Mouse (Mus musculus) brain, adult 2 months (tissue): Measurements from ENCODE around the gene 4921536K21Rik.
"Not testable (repeated sequence)": the region's sequence is repeated elsewhere in the genome, so short reads cannot be mapped to it uniquely, and the experiment has no call there.

ENCODE experiments used
- DNase-seq: peaks from one replicate; pipeline ENCODE4 v3.0.0; 2011; ENCODE audit warnings: low read depth, low spot score

The 4921536K21Rik gene

GRCm38 (mm10) chr11:3911440-3911839 lies 16.5 kb upstream of the 4921536K21Rik start:
- DNase-seq, result not testable (repeated sequence)

GRCm38 (mm10) chr11:3910513-3911310 lies 15.8 kb upstream of the 4921536K21Rik start:
- peak; percentile 73 for DNase-seq

- no peak for DNase-seq
These were observed 14.3 kb upstream of the 4921536K21Rik start for GRCm38 (mm10) chr11:3909236-3909635.

- DNase-seq, result no peak
These were observed 10.5 kb upstream of the 4921536K21Rik start for GRCm38 (mm10) chr11:3905446-3905845.

GRCm38 (mm10) chr11:3904673-3905072 lies 9.8 kb upstream of the 4921536K21Rik start:
- DNase-seq, result no peak

- DNase-seq, result peak; percentile 52
These were observed 8.1 kb upstream of the 4921536K21Rik start for GRCm38 (mm10) chr11:3903046-3903445.

GRCm38 (mm10) chr11:3902516-3902915 lies 7.6 kb upstream of the 4921536K21Rik start:
- no peak for DNase-seq

- DNase-seq, result no peak
These were observed 5.4 kb upstream of the 4921536K21Rik start for GRCm38 (mm10) chr11:3900296-3900695.

GRCm38 (mm10) chr11:3895933-3896332 lies 1.0 kb upstream of the 4921536K21Rik start:
- no peak for DNase-seq

- DNase-seq, result no peak
These were observed 560 bp upstream of the 4921536K21Rik start for GRCm38 (mm10) chr11:3895458-3895857.

GRCm38 (mm10) chr11:3893970-3894369 lies 928 bp downstream of the 4921536K21Rik start:
- no peak for DNase-seq

- peak; percentile 77 for DNase-seq
These were observed 7.6 kb downstream of the 4921536K21Rik start for GRCm38 (mm10) chr11:3887331-3887730.

GRCm38 (mm10) chr11:3883711-3884110 lies 11.2 kb downstream of the 4921536K21Rik start:
- DNase-seq, result no peak

GRCm38 (mm10) chr11:3879836-3880235 lies 15.1 kb downstream of the 4921536K21Rik start:
- DNase-seq, result peak; percentile 94

GRCm38 (mm10) chr11:3878660-3879059 lies 16.2 kb downstream of the 4921536K21Rik start:
- no peak for DNase-seq

GRCm38 (mm10) chr11:3876419-3876818 lies 18.5 kb downstream of the 4921536K21Rik start:
- DNase-seq, result peak; percentile 80

- no peak for DNase-seq
These were observed 30.6 kb downstream of the 4921536K21Rik start for GRCm38 (mm10) chr11:3864343-3864742.

GRCm38 (mm10) chr11:3863454-3864112 lies 31.3 kb downstream of the 4921536K21Rik start, which contains the start of gene Osbp2:
Gene Osbp2, minus strand, starts transcription at chr11:3863903.
- peak; percentile 93 for DNase-seq

GRCm38 (mm10) chr11:3862661-3863453 lies 32.0 kb downstream of the 4921536K21Rik start:
- DNase-seq, result peak; percentile 63

GRCm38 (mm10) chr11:3860361-3860760 lies 34.5 kb downstream of the 4921536K21Rik start:
- DNase-seq, result no peak

- DNase-seq, result no peak
These were observed 35.1 kb downstream of the 4921536K21Rik start for GRCm38 (mm10) chr11:3859778-3860177.

GRCm38 (mm10) chr11:3857902-3858301 lies 37.0 kb downstream of the 4921536K21Rik start:
- no peak for DNase-seq
